In genomic region chr11:62249266-62250037, GRCm38 (mm10) we compare ENCODE assay signal across 8 mouse cellular contexts. TPM values are rescaled to one million over a fixed set of nuclear protein-coding genes. Genes with fewer than 3 reads are reported as not detected.
A peak's percentile ranks its signal among the peaks of the same experiment; 100 is the strongest.
DNase-seq lines count a peak whose midpoint lies in the region; ATAC-seq and TF ChIP-seq lines count a peak whose summit lies in the region.

No protein-coding gene starts in this region.

- peak; percentile 25; the same call in 1 of the 2 replicates for ATAC-seq in forebrain, embryonic 14.5 days
- ATAC-seq in lung, embryonic 14.5 days (ENCODE audit: insufficient read depth), result peak; percentile 39; the same call in 1 of the 2 replicates
- no peak for ATAC-seq in granulocyte monocyte progenitor cell, adult 5-6 weeks (replicated peaks; ENCODE audit: poor library complexity, severe bottlenecking)

- H3K9me3 ChIP-seq in forebrain, embryonic 14.5 days (replicated peaks; ENCODE audit: control insufficient read depth, low read length), result no peaks in the 10 kb centered on the region
- no peaks in the 10 kb centered on the region for H3K9me3 ChIP-seq in lung, embryonic 14.5 days (ENCODE audit: low read depth, low read length)

- no peak for TF ChIP-seq CTCF in bone marrow macrophage, adult 2 months (IDR thresholded peaks at IDR 0.05; ENCODE audit: low read depth, low read length)
- TF ChIP-seq CTCF in lung, embryonic 14.5 days (IDR thresholded peaks at IDR 0.05; ENCODE audit: low read depth), result peak; percentile 40

- 4% methylated on average over 35 of the region's 35 CpGs for WGBS in forebrain, embryonic 14.5 days
- WGBS in lung, embryonic 14.5 days, result 3% methylated on average over 35 of the region's 35 CpGs

- H3K36me3 ChIP-seq in forebrain, embryonic 14.5 days (ENCODE audit: control insufficient read depth, insufficient read depth, low read length), result no peaks in the 10 kb centered on the region
- H3K36me3 ChIP-seq in lung, embryonic 14.5 days (ENCODE audit: insufficient read depth), result no peaks in the 10 kb centered on the region

- no peak for TF ChIP-seq POLR2A in bone marrow macrophage, adult 2 months (IDR thresholded peaks at IDR 0.05; ENCODE audit: borderline replicate concordance, low read depth, low read length)

- peak overlapping the region; percentile 98 for H3K4me2 ChIP-seq in forebrain, embryonic 14.5 days (ENCODE audit: low read length)
- H3K4me2 ChIP-seq in lung, embryonic 14.5 days, result peak overlapping the region; percentile 100

- H3K27ac ChIP-seq in bone marrow macrophage, adult 2 months (ENCODE audit: insufficient read depth, low read depth, low read length), result no peak overlapping the region
- no peak overlapping the region for H3K27ac ChIP-seq in forebrain, embryonic 14.5 days (ENCODE audit: low read depth, low read length)
- H3K27ac ChIP-seq in lung, embryonic 14.5 days (ENCODE audit: low read depth), result no peak overlapping the region

- H3K27me3 ChIP-seq in forebrain, embryonic 14.5 days (replicated peaks; ENCODE audit: control insufficient read depth, insufficient read depth, low read length), result peaks cover 30% of the 10 kb centered on the region
- peaks cover 17% of the 10 kb centered on the region for H3K27me3 ChIP-seq in lung, embryonic 14.5 days (ENCODE audit: insufficient read depth, low read length)

- peaks cover 23% of the 10 kb centered on the region for H3K4me1 ChIP-seq in bone marrow macrophage, adult 2 months (ENCODE audit: control insufficient read depth, insufficient read depth, low read length)
- H3K4me1 ChIP-seq in forebrain, embryonic 14.5 days (ENCODE audit: control insufficient read depth, insufficient read depth, low read length), result peaks cover 8% of the 10 kb centered on the region; the same call in 1 of the 2 replicates
- peaks cover 9% of the 10 kb centered on the region; the same call in 1 of the 2 replicates for H3K4me1 ChIP-seq in lung, embryonic 14.5 days (ENCODE audit: insufficient read depth)

- peak overlapping the region; percentile 57 for H3K9ac ChIP-seq in forebrain, embryonic 14.5 days (ENCODE audit: low read length)
- H3K9ac ChIP-seq in lung, embryonic 14.5 days, result peak overlapping the region; percentile 47

- H3K4me3 ChIP-seq in bone marrow macrophage, adult 2 months (ENCODE audit: insufficient read depth, low read length), result peak overlapping the region; percentile 71
- peak overlapping the region; percentile 58 for H3K4me3 ChIP-seq in forebrain, embryonic 14.5 days (ENCODE audit: low read depth, low read length)
- peak overlapping the region; percentile 54 for H3K4me3 ChIP-seq in lung, embryonic 14.5 days (ENCODE audit: low read depth, low read length)

- DNase-seq in right cerebral cortex, postnatal 25 days, result peak; percentile 15
- no peak for DNase-seq in right cerebral cortex, postnatal 14 days
- peak; percentile 24 for DNase-seq in forebrain, embryonic 14.5 days (ENCODE audit: low spot score)
- DNase-seq in kidney, adult 18-20 months, result peak; percentile 75
- DNase-seq in lung, embryonic 14.5 days, result peak; percentile 55
- DNase-seq in ovary, postnatal 36 days (ENCODE audit: low spot score), result peak; percentile 33

RNA-seq across cellular contexts. Expression of gene Adora2b, which starts 0.7 kb away (rescaled TPM):
- polyA plus RNA-seq in bone marrow macrophage, adult 2 months (2012; ENCODE audit: insufficient read depth, insufficient read length, missing spikeins), result 1.4 and 2.3 TPM in 2 replicates
- polyA plus RNA-seq in forebrain, embryonic 14.5 days (2014; fragmentation: Nextera tagmentation; extraction: Ambion mirVana), result 2.1 and 2.9 TPM in 2 replicates
- 2.0 and 2.9 TPM in 2 replicates for polyA plus RNA-seq in lung, embryonic 14.5 days (2014; fragmentation: Nextera tagmentation; extraction: Ambion mirVana)
- total RNA-seq in granulocyte monocyte progenitor cell, adult 5-6 weeks (2014; fragmentation: Nextera tagmentation), result 0.79 and 1.0 TPM in 2 replicates
- total RNA-seq in granulocyte monocyte progenitor cell, adult 5-6 weeks (2017), result 0.26 and 0.46 TPM in 2 replicates

RNA-seq across cellular contexts. Expression of gene Zswim7, which starts 31.7 kb away (rescaled TPM):
- polyA plus RNA-seq in bone marrow macrophage, adult 2 months (2012; ENCODE audit: insufficient read depth, insufficient read length, missing spikeins), result 3.8 and 6.9 TPM in 2 replicates
- 9.1 and 14.8 TPM in 2 replicates for polyA plus RNA-seq in forebrain, embryonic 14.5 days (2014; fragmentation: Nextera tagmentation; extraction: Ambion mirVana)
- 16.4 and 21.1 TPM in 2 replicates for polyA plus RNA-seq in lung, embryonic 14.5 days (2014; fragmentation: Nextera tagmentation; extraction: Ambion mirVana)
- 14.1 and 20.8 TPM in 2 replicates for total RNA-seq in granulocyte monocyte progenitor cell, adult 5-6 weeks (2014; fragmentation: Nextera tagmentation)
- total RNA-seq in granulocyte monocyte progenitor cell, adult 5-6 weeks (2017), result 6.2 TPM in 2 replicates

RNA-seq across cellular contexts. Expression of gene Ttc19, which starts 31.8 kb away (rescaled TPM):
- 5.7 and 6.7 TPM in 2 replicates for polyA plus RNA-seq in bone marrow macrophage, adult 2 months (2012; ENCODE audit: insufficient read depth, insufficient read length, missing spikeins)
- 17.7 and 25.1 TPM in 2 replicates for polyA plus RNA-seq in forebrain, embryonic 14.5 days (2014; fragmentation: Nextera tagmentation; extraction: Ambion mirVana)
- 15.0 and 17.0 TPM in 2 replicates for polyA plus RNA-seq in lung, embryonic 14.5 days (2014; fragmentation: Nextera tagmentation; extraction: Ambion mirVana)
- 15.7 and 15.8 TPM in 2 replicates for total RNA-seq in granulocyte monocyte progenitor cell, adult 5-6 weeks (2014; fragmentation: Nextera tagmentation)
- 15.8 and 16.5 TPM in 2 replicates for total RNA-seq in granulocyte monocyte progenitor cell, adult 5-6 weeks (2017)
